Mouse (Mus musculus): ENCODE results near the gene Ndufc2. TPM values are rescaled to one million over a fixed set of nuclear protein-coding genes. Genes with fewer than 3 reads are reported as not detected.

The Ndufc2 gene
- polyA plus RNA-seq (2017; shearing (Covaris generic)), result 194 TPM

GRCm38 (mm10) chr7:97399960-97400715, at the start of gene Ndufc2:
Gene Ndufc2 (plus strand): TSS chr7:97400003.

GRCm38 (mm10) chr7:97416906-97417777, 17.3 kb downstream of the Ndufc2 start, which contains the start of gene Thrsp:
Gene Thrsp (minus strand): TSS chr7:97417730.

GRCm38 (mm10) chr7:97451023-97451422, 51.2 kb downstream of the Ndufc2 start, which contains the start of gene Kctd14:
Gene Kctd14 (plus strand): TSS chr7:97451323.

Other genes starting within 250 kb of the Ndufc2 start
- 0.92 TPM for gene Usp35, start 68.0 kb upstream of the Ndufc2 start, polyA plus RNA-seq (2017; shearing (Covaris generic))
- gene Kctd21, start 67.7 kb upstream of the Ndufc2 start, polyA plus RNA-seq (2017; shearing (Covaris generic)), result 2.4 TPM
- gene Alg8, start 28.4 kb upstream of the Ndufc2 start, polyA plus RNA-seq (2017; shearing (Covaris generic)), result 19.7 TPM
- not detected for gene Thrsp, start 17.7 kb downstream of the Ndufc2 start, polyA plus RNA-seq (2017; shearing (Covaris generic))
- gene Kctd14, start 51.3 kb downstream of the Ndufc2 start, polyA plus RNA-seq (2017; shearing (Covaris generic)), result not detected
- gene Ints4, start 81.0 kb downstream of the Ndufc2 start, polyA plus RNA-seq (2017; shearing (Covaris generic)), result 60.9 TPM
- gene Aamdc, start 179.5 kb downstream of the Ndufc2 start, polyA plus RNA-seq (2017; shearing (Covaris generic)), result 55.8 TPM
- gene Rsf1, start 179.9 kb downstream of the Ndufc2 start, polyA plus RNA-seq (2017; shearing (Covaris generic)), result 17.9 TPM

Data from CD4-positive, CD25-positive, alpha-beta regulatory T cell, adult 9 weeks (primary cell).